Mouse (Mus musculus) left cerebral cortex, postnatal 36 days (tissue): Measurements from ENCODE around the gene Nudcd2. TPM values are rescaled to one million over a fixed set of nuclear protein-coding genes. Genes with fewer than 3 reads are reported as not detected.

Experiments used
- DNase-seq, 2 experiments: peaks; one replicate each; pipeline ENCODE4 v3.0.0; 2021 to 2022; ENCODE audit warnings: low spot score in 2 of 2, mixed read lengths in 1 of 2
- intact Hi-C: fragments of 180-260 bp; cut with DNase I; formaldehyde crosslinking; loops from one replicate; pipeline ENCODE4 v1.15.1; 2025
- total RNA-seq, 2 experiments: library from RNA; stranded (reverse); gene quantifications; 2 replicates each; pipeline ENCODE4 v1.2.3; 2021

The Nudcd2 gene
- total RNA-seq, 2 experiments from 2014 or later = 18.1 to 21.3 TPM

- intact Hi-C loops = loop anchor here (5.0 kb wide), 1 partner anchor 62 kb away; no protein-coding TSS in a partner anchor
- no peak for DNase-seq
These were observed 20.4 kb downstream of the Nudcd2 start for GRCm38 (mm10) chr11:40753836-40754235.

GRCm38 (mm10) chr11:40754664-40755107, 21.2 kb downstream of the Nudcd2 start:
- intact Hi-C loops = loop anchor here (5.0 kb wide), 1 partner anchor 62 kb away; no protein-coding TSS in a partner anchor
- no peak for DNase-seq

- intact Hi-C loops = no loop called here
- DNase-seq = peak; percentile 90 to 91
These were observed 21.7 kb downstream of the Nudcd2 start, which contains the start of gene Ccng1 for GRCm38 (mm10) chr11:40755109-40755627. Ccng1 (minus strand) TSS chr11:40755311.

- intact Hi-C loops = no loop called here
- DNase-seq = no peak
These were observed 22.5 kb downstream of the Nudcd2 start for GRCm38 (mm10) chr11:40755968-40756367.

GRCm38 (mm10) chr11:40759896-40760295, 26.4 kb downstream of the Nudcd2 start:
- DNase-seq = no peak
- intact Hi-C loops = no loop called here

GRCm38 (mm10) chr11:40763395-40763794, 29.9 kb downstream of the Nudcd2 start:
- DNase-seq = no peak
- intact Hi-C loops = no loop called here

GRCm38 (mm10) chr11:40764690-40765089, 31.2 kb downstream of the Nudcd2 start:
- intact Hi-C loops = no loop called here
- no peak for DNase-seq

GRCm38 (mm10) chr11:40775315-40776269, 42.1 kb downstream of the Nudcd2 start:
- no peak for DNase-seq
- intact Hi-C loops = loop anchor here (5.0 to 10.0 kb wide), 3 partner anchors 422 to 1649 kb away; no protein-coding TSS in a partner anchor

- intact Hi-C loops = no loop called here
- DNase-seq = no peak
These were observed 48.4 kb downstream of the Nudcd2 start for GRCm38 (mm10) chr11:40781857-40782256.

- intact Hi-C loops = no loop called here
These were observed 49.9 kb downstream of the Nudcd2 start for GRCm38 (mm10) chr11:40783346-40783745.

GRCm38 (mm10) chr11:40784326-40784725, 50.9 kb downstream of the Nudcd2 start:
- peak; percentile 42 for DNase-seq
- intact Hi-C loops = no loop called here

More at GRCm38 (mm10) chr11:40783346-40783745, 49.9 kb downstream of the Nudcd2 start:
- no peak for DNase-seq

- DNase-seq = peak; percentile 28 to 32
- intact Hi-C loops = no loop called here
These were observed 53.4 kb downstream of the Nudcd2 start for GRCm38 (mm10) chr11:40786900-40787299.

Other genes starting within 250 kb of the Nudcd2 start
- 100 to 1,000 TPM; 160 to 179 TPM for gene Mat2b, start 38.5 kb upstream of the Nudcd2 start, total RNA-seq
- gene Hmmr, start 245 bp upstream of the Nudcd2 start, total RNA-seq = under 1 TPM; 0.74 to 0.82 TPM
- 10 to 100 TPM; 61.7 to 70.4 TPM for gene Ccng1, start 21.6 kb downstream of the Nudcd2 start, total RNA-seq